Mouse (Mus musculus): ENCODE results near the gene H1f0. TPM values are rescaled to one million over a fixed set of nuclear protein-coding genes. Genes with fewer than 3 reads are reported as not detected.

H1f0 gene
- polyA plus RNA-seq, 1 experiment from 2014 or later = 561 TPM

- H3K4me3 ChIP-seq = no peak overlapping the region
- peak; percentile 15 for DNase-seq (ENCODE audit: low spot score)
- WGBS = 74% methylated on average over 5 of the region's 5 CpGs
- H3K27ac ChIP-seq = peak overlapping the region; percentile 70
- no peaks in the 10 kb centered on the region for H3K9me3 ChIP-seq
- peaks cover 49% of the 10 kb centered on the region for H3K4me1 ChIP-seq (replicated peaks)
- H3K36me3 ChIP-seq = peaks cover 31% of the 10 kb centered on the region
- no peaks in the 10 kb centered on the region for H3K27me3 ChIP-seq (ENCODE audit: insufficient read depth, poor library complexity, severe bottlenecking)
Measured at GRCm38 (mm10) chr15:79009734-79010133, 18.5 kb upstream of the H1f0 start.

GRCm38 (mm10) chr15:79011550-79011949 is 16.7 kb upstream of the H1f0 start:
- no peak overlapping the region for H3K4me3 ChIP-seq
- H3K36me3 ChIP-seq = peaks cover 13% of the 10 kb centered on the region
- peak; percentile 53 for DNase-seq (ENCODE audit: low spot score)
- peaks cover 49% of the 10 kb centered on the region for H3K4me1 ChIP-seq (replicated peaks)
- H3K9me3 ChIP-seq = no peaks in the 10 kb centered on the region
- WGBS = 45% methylated on average over 10 of the region's 10 CpGs
- no peaks in the 10 kb centered on the region for H3K27me3 ChIP-seq (ENCODE audit: insufficient read depth, poor library complexity, severe bottlenecking)
- peak overlapping the region; percentile 77 for H3K27ac ChIP-seq

- no peak overlapping the region for H3K4me3 ChIP-seq
- peaks cover 49% of the 10 kb centered on the region for H3K4me1 ChIP-seq (replicated peaks)
- H3K36me3 ChIP-seq = peaks cover 4% of the 10 kb centered on the region; the same call in 1 of the 2 replicates
- H3K9me3 ChIP-seq = no peaks in the 10 kb centered on the region
- H3K27ac ChIP-seq = peak overlapping the region; percentile 30
- WGBS = 70% methylated on average over 7 of the region's 7 CpGs
- H3K27me3 ChIP-seq (ENCODE audit: insufficient read depth, poor library complexity, severe bottlenecking) = no peaks in the 10 kb centered on the region
- peak; percentile 20 for DNase-seq (ENCODE audit: low spot score)
Measured at GRCm38 (mm10) chr15:79013382-79013781, 14.9 kb upstream of the H1f0 start.

GRCm38 (mm10) chr15:79018191-79018590 is 10.1 kb upstream of the H1f0 start:
- WGBS = 53% methylated on average over 4 of the region's 4 CpGs
- H3K4me1 ChIP-seq (replicated peaks) = peaks cover 28% of the 10 kb centered on the region
- H3K9me3 ChIP-seq = no peaks in the 10 kb centered on the region
- H3K27me3 ChIP-seq (ENCODE audit: insufficient read depth, poor library complexity, severe bottlenecking) = no peaks in the 10 kb centered on the region
- no peaks in the 10 kb centered on the region for H3K36me3 ChIP-seq
- no peak for DNase-seq (ENCODE audit: low spot score)
- H3K27ac ChIP-seq = no peak overlapping the region
- H3K4me3 ChIP-seq = no peak overlapping the region

- 60% methylated on average over 3 of the region's 3 CpGs for WGBS
- peaks cover 23% of the 10 kb centered on the region; the same call in 1 of the 2 replicates for H3K4me1 ChIP-seq (replicated peaks)
- H3K9me3 ChIP-seq = no peaks in the 10 kb centered on the region
- no peaks in the 10 kb centered on the region for H3K36me3 ChIP-seq
- DNase-seq (ENCODE audit: low spot score) = no peak
- H3K27ac ChIP-seq = no peak overlapping the region; the same call in 1 of the 2 replicates
- H3K4me3 ChIP-seq = no peak overlapping the region
- H3K27me3 ChIP-seq (ENCODE audit: insufficient read depth, poor library complexity, severe bottlenecking) = peaks cover 2% of the 10 kb centered on the region
Measured at GRCm38 (mm10) chr15:79018886-79019285, 9.4 kb upstream of the H1f0 start.

GRCm38 (mm10) chr15:79022671-79023230 is 5.5 kb upstream of the H1f0 start:
- Histone ChIP-seq H3K4me3 (no peak overlapping the region), H3K9me3 (no peaks in the 10 kb centered on the region), H3K27ac (no peak overlapping the region; the same call in 1 of the 2 replicates), H3K27me3 (ENCODE audit: insufficient read depth, poor library complexity, severe bottlenecking) (peaks cover 30% of the 10 kb centered on the region), H3K4me1 (replicated peaks) (peaks cover 42% of the 10 kb centered on the region), H3K36me3 (no peaks in the 10 kb centered on the region)
- DNase-seq (ENCODE audit: low spot score) = no peak
- 72% methylated on average over 10 of the region's 10 CpGs for WGBS

- Histone ChIP-seq H3K4me3 (no peak overlapping the region), H3K27ac (no peak overlapping the region), H3K9me3 (no peaks in the 10 kb centered on the region), H3K27me3 (ENCODE audit: insufficient read depth, poor library complexity, severe bottlenecking) (peaks cover 30% of the 10 kb centered on the region), H3K4me1 (replicated peaks) (peaks cover 48% of the 10 kb centered on the region), H3K36me3 (no peaks in the 10 kb centered on the region)
- WGBS = 63% methylated on average over 1 of the region's 1 CpGs
- DNase-seq (ENCODE audit: low spot score) = no peak
Measured at GRCm38 (mm10) chr15:79023366-79023765, 4.9 kb upstream of the H1f0 start.

- H3K4me1 ChIP-seq (replicated peaks) = peaks cover 63% of the 10 kb centered on the region
- no peaks in the 10 kb centered on the region for H3K9me3 ChIP-seq
- peaks cover 30% of the 10 kb centered on the region for H3K27me3 ChIP-seq (ENCODE audit: insufficient read depth, poor library complexity, severe bottlenecking)
- H3K27ac ChIP-seq = peak overlapping the region; percentile 37
- WGBS = 8% methylated on average over 17 of the region's 18 CpGs
- H3K4me3 ChIP-seq = peak overlapping the region; percentile 28
- peak; percentile 33 for DNase-seq (ENCODE audit: low spot score)
- H3K36me3 ChIP-seq = no peaks in the 10 kb centered on the region
Measured at GRCm38 (mm10) chr15:79025687-79026308, 2.5 kb upstream of the H1f0 start.

- Histone ChIP-seq H3K27ac (peak overlapping the region; percentile 100), H3K4me3 (peak overlapping the region; percentile 74), H3K4me1 (replicated peaks) (peaks cover 72% of the 10 kb centered on the region)
Measured at GRCm38 (mm10) chr15:79026511-79027290, 1.5 kb upstream of the H1f0 start.

GRCm38 (mm10) chr15:79027291-79028205 is 702 bp upstream of the H1f0 start:
- H3K4me3 ChIP-seq = peak overlapping the region; percentile 74
- H3K36me3 ChIP-seq = no peaks in the 10 kb centered on the region
- WGBS = 6% methylated on average over 46 of the region's 46 CpGs
- peaks cover 75% of the 10 kb centered on the region for H3K4me1 ChIP-seq (replicated peaks)
- no peaks in the 10 kb centered on the region for H3K9me3 ChIP-seq
- peak; percentile 49 for DNase-seq (ENCODE audit: low spot score)
- H3K27ac ChIP-seq = peak overlapping the region; percentile 100
- H3K27me3 ChIP-seq (ENCODE audit: insufficient read depth, poor library complexity, severe bottlenecking) = peaks cover 30% of the 10 kb centered on the region

More at GRCm38 (mm10) chr15:79026511-79027290, 1.5 kb upstream of the H1f0 start:
- no peaks in the 10 kb centered on the region for H3K36me3 ChIP-seq
- peaks cover 30% of the 10 kb centered on the region for H3K27me3 ChIP-seq (ENCODE audit: insufficient read depth, poor library complexity, severe bottlenecking)
- no peak for DNase-seq (ENCODE audit: low spot score)
- 52% methylated on average over 14 of the region's 14 CpGs for WGBS
- H3K9me3 ChIP-seq = no peaks in the 10 kb centered on the region

GRCm38 (mm10) chr15:79028823-79029484 is 704 bp downstream of the H1f0 start:
- peaks cover 27% of the 10 kb centered on the region for H3K27me3 ChIP-seq (ENCODE audit: insufficient read depth, poor library complexity, severe bottlenecking)
- 36% methylated on average over 16 of the region's 16 CpGs for WGBS
- no peaks in the 10 kb centered on the region for H3K36me3 ChIP-seq
- H3K27ac ChIP-seq = peak overlapping the region; percentile 100
- H3K4me3 ChIP-seq = peak overlapping the region; percentile 74
- no peak for DNase-seq (ENCODE audit: low spot score)
- no peaks in the 10 kb centered on the region for H3K9me3 ChIP-seq
- H3K4me1 ChIP-seq (replicated peaks) = peaks cover 68% of the 10 kb centered on the region

Measured in hindbrain, embryonic 10.5 days (tissue).